Mouse (Mus musculus): ENCODE results near the gene Wdr73. TPM values are rescaled to one million over a fixed set of nuclear protein-coding genes. Genes with fewer than 3 reads are reported as not detected.

Wdr73 gene
- polyA plus RNA-seq, 1 experiment from 2014 or later: 36.2 TPM

GRCm38 (mm10) chr7:80846280-80846678 is 54.8 kb downstream of the Wdr73 start:
- Histone ChIP-seq H3K9ac (no peak overlapping the region), H3K4me3 (no peak overlapping the region), H3K27ac (replicated peaks) (no peak overlapping the region), H3K4me1 (replicated peaks) (no peaks in the 10 kb centered on the region), H3K27me3 (no peaks in the 10 kb centered on the region), H3K4me2 (no peak overlapping the region), H3K36me3 (no peaks in the 10 kb centered on the region), H3K9me3 (no peaks in the 10 kb centered on the region)
- WGBS: 92% methylated on average over 10 of the region's 10 CpGs
- ATAC-seq (ENCODE audit: low FRiP score, low read depth): no peak

GRCm38 (mm10) chr7:80845621-80846279 is 55.3 kb downstream of the Wdr73 start:
- H3K27ac ChIP-seq (replicated peaks): no peak overlapping the region
- no peak for ATAC-seq (ENCODE audit: low FRiP score, low read depth)

GRCm38 (mm10) chr7:80844691-80845090 is 56.4 kb downstream of the Wdr73 start:
- WGBS: 95% methylated on average over 12 of the region's 12 CpGs
- ATAC-seq (ENCODE audit: low FRiP score, low read depth): no peak

More at GRCm38 (mm10) chr7:80845621-80846279, 55.3 kb downstream of the Wdr73 start:
- Histone ChIP-seq H3K4me2 (no peak overlapping the region), H3K4me1 (replicated peaks) (no peaks in the 10 kb centered on the region), H3K36me3 (no peaks in the 10 kb centered on the region), H3K9me3 (no peaks in the 10 kb centered on the region), H3K9ac (no peak overlapping the region), H3K27me3 (no peaks in the 10 kb centered on the region), H3K4me3 (no peak overlapping the region)
- 80% methylated on average over 15 of the region's 15 CpGs for WGBS

GRCm38 (mm10) chr7:80843910-80844640 is 57.0 kb downstream of the Wdr73 start:
- 93% methylated on average over 8 of the region's 8 CpGs for WGBS
- ATAC-seq (ENCODE audit: low FRiP score, low read depth): no peak
- no peak overlapping the region for H3K4me3 ChIP-seq
- no peak overlapping the region for H3K4me2 ChIP-seq
- no peaks in the 10 kb centered on the region for H3K4me1 ChIP-seq (replicated peaks)
- H3K9ac ChIP-seq: no peak overlapping the region
- no peaks in the 10 kb centered on the region for H3K36me3 ChIP-seq
- H3K27ac ChIP-seq (replicated peaks): no peak overlapping the region
- no peaks in the 10 kb centered on the region for H3K27me3 ChIP-seq
- no peaks in the 10 kb centered on the region for H3K9me3 ChIP-seq

More at GRCm38 (mm10) chr7:80844691-80845090, 56.4 kb downstream of the Wdr73 start:
- H3K4me1 ChIP-seq (replicated peaks): no peaks in the 10 kb centered on the region
- no peaks in the 10 kb centered on the region for H3K36me3 ChIP-seq
- H3K27ac ChIP-seq (replicated peaks): no peak overlapping the region
- H3K4me2 ChIP-seq: no peak overlapping the region
- no peaks in the 10 kb centered on the region for H3K9me3 ChIP-seq
- no peak overlapping the region for H3K9ac ChIP-seq
- H3K27me3 ChIP-seq: no peaks in the 10 kb centered on the region
- no peak overlapping the region for H3K4me3 ChIP-seq

- Histone ChIP-seq H3K4me1 (replicated peaks) (no peaks in the 10 kb centered on the region), H3K27me3 (no peaks in the 10 kb centered on the region), H3K27ac (replicated peaks) (no peak overlapping the region), H3K9me3 (no peaks in the 10 kb centered on the region), H3K36me3 (no peaks in the 10 kb centered on the region), H3K9ac (no peak overlapping the region), H3K4me3 (no peak overlapping the region), H3K4me2 (no peak overlapping the region)
- WGBS: 85% methylated on average over 1 of the region's 1 CpGs
- ATAC-seq (ENCODE audit: low FRiP score, low read depth): no peak
Measured at GRCm38 (mm10) chr7:80843176-80843575, 57.9 kb downstream of the Wdr73 start.

GRCm38 (mm10) chr7:80842132-80842531 is 58.9 kb downstream of the Wdr73 start:
- whole genome bisulfite sequencing: 73% methylated on average over 5 of the region's 5 CpGs
- H3K27me3 ChIP-seq: no peaks in the 10 kb centered on the region
- ATAC-seq (ENCODE audit: low FRiP score, low read depth): no peak

GRCm38 (mm10) chr7:80840937-80841336 is 60.1 kb downstream of the Wdr73 start:
- Histone ChIP-seq H3K27ac (replicated peaks) (no peak overlapping the region), H3K9ac (no peak overlapping the region), H3K4me2 (no peak overlapping the region), H3K27me3 (no peaks in the 10 kb centered on the region), H3K36me3 (no peaks in the 10 kb centered on the region), H3K4me1 (replicated peaks) (no peaks in the 10 kb centered on the region), H3K9me3 (no peaks in the 10 kb centered on the region), H3K4me3 (no peak overlapping the region)
- no peak for ATAC-seq (ENCODE audit: low FRiP score, low read depth)
- 88% methylated on average over 4 of the region's 4 CpGs for WGBS

More at GRCm38 (mm10) chr7:80842132-80842531, 58.9 kb downstream of the Wdr73 start:
- Histone ChIP-seq H3K9me3 (no peaks in the 10 kb centered on the region), H3K4me3 (no peak overlapping the region), H3K27ac (replicated peaks) (no peak overlapping the region), H3K4me2 (no peak overlapping the region), H3K4me1 (replicated peaks) (no peaks in the 10 kb centered on the region), H3K9ac (no peak overlapping the region), H3K36me3 (no peaks in the 10 kb centered on the region)

Other genes with a start within 250 kb of the Wdr73 start
- 16.7 and 17.7 TPM in 2 replicates for gene Crtc3, start 212.4 kb downstream of the Wdr73 start, polyA plus RNA-seq (2015; fragmentation: Nextera tagmentation; extraction: Ambion mirVana)
- gene Iqgap1, start 75.3 kb downstream of the Wdr73 start, polyA plus RNA-seq (2015; fragmentation: Nextera tagmentation; extraction: Ambion mirVana): 20.2 and 22.7 TPM in 2 replicates
- 3.7 and 4.4 TPM in 2 replicates for gene Zscan2, start 40.3 kb downstream of the Wdr73 start, polyA plus RNA-seq (2015; fragmentation: Nextera tagmentation; extraction: Ambion mirVana)
- gene Nmb, start 3.8 kb upstream of the Wdr73 start, polyA plus RNA-seq (2015; fragmentation: Nextera tagmentation; extraction: Ambion mirVana): 8.3 and 10.2 TPM in 2 replicates
- 138 and 163 TPM in 2 replicates for gene Sec11a, start 46.5 kb upstream of the Wdr73 start, polyA plus RNA-seq (2015; fragmentation: Nextera tagmentation; extraction: Ambion mirVana)
- 10.4 and 10.5 TPM in 2 replicates for gene Zfp592, start 92.4 kb upstream of the Wdr73 start, polyA plus RNA-seq (2015; fragmentation: Nextera tagmentation; extraction: Ambion mirVana)
- 0.17 and 0.18 TPM in 2 replicates for gene Alpk3, start 156.3 kb upstream of the Wdr73 start, polyA plus RNA-seq (2015; fragmentation: Nextera tagmentation; extraction: Ambion mirVana)
- not detected in 2 replicates for gene Slc28a1, start 213.5 kb upstream of the Wdr73 start, polyA plus RNA-seq (2015; fragmentation: Nextera tagmentation; extraction: Ambion mirVana)